15 mouse cellular contexts compared by ENCODE assay signal in genomic region chr14:102885240-102885598, GRCm38 (mm10).
"Had no signal": no experiment of that assay in that cellular context is flagged by ENCODE, and none has a peak within 500 bp of the region (broad histone marks: within the 10 kb centered on the region; RNA-seq: fewer than 3 reads in every experiment).

No protein-coding gene starts in this region.

- H3K4me3 ChIP-seq: limb, embryonic 13.5 days; midbrain, embryonic 13.5 days; myocyte; neural tube, embryonic 15.5 days; stomach, embryonic 15.5 days had no signal

- H3K36me3 ChIP-seq: limb, embryonic 13.5 days; midbrain, embryonic 13.5 days; neural tube, embryonic 15.5 days; stomach, embryonic 15.5 days had no signal

- H3K4me1 ChIP-seq: midbrain, embryonic 13.5 days; stomach, embryonic 15.5 days had no signal

- DNase-seq: kidney, adult 11 months; kidney, adult 9 months; kidney, postnatal 36 days; left cerebral cortex, postnatal 4 days; lung, adult 18-20 months; right cerebral cortex, postnatal 4 days; spleen, adult 18-20 months; thymus, postnatal 25 days had no signal

- H3K9ac ChIP-seq: limb, embryonic 13.5 days; liver, embryonic 14.5 days; midbrain, embryonic 13.5 days; neural tube, embryonic 15.5 days; stomach, embryonic 15.5 days had no signal

- H3K27me3 ChIP-seq: limb, embryonic 13.5 days; midbrain, embryonic 13.5 days; neural tube, embryonic 15.5 days; stomach, embryonic 15.5 days had no signal

- H3K9me3 ChIP-seq: limb, embryonic 13.5 days; midbrain, embryonic 13.5 days; neural tube, embryonic 15.5 days; stomach, embryonic 15.5 days had no signal

- ATAC-seq: midbrain, embryonic 13.5 days had no signal

- H3K4me2 ChIP-seq: limb, embryonic 13.5 days; midbrain, embryonic 13.5 days; neural tube, embryonic 15.5 days; stomach, embryonic 15.5 days had no signal

- H3K27ac ChIP-seq: kidney, postnatal 0 days; limb, embryonic 13.5 days; liver, embryonic 14.5 days; midbrain, embryonic 13.5 days; neural tube, embryonic 15.5 days; stomach, embryonic 15.5 days had no signal
